Mouse (Mus musculus) urinary bladder, postnatal 4 days (tissue): ENCODE results near the gene Srgap1.

Source experiments
- DNase-seq, 2 experiments: peaks; one replicate each; pipeline ENCODE4 v3.0.0; 2021 to 2022; ENCODE audit warnings: low spot score in 2 of 2

Gene Srgap1

GRCm38 (mm10) chr10:121764469-121765173, 282.5 kb downstream of the Srgap1 start:
- DNase-seq, result no peak

DNA sequence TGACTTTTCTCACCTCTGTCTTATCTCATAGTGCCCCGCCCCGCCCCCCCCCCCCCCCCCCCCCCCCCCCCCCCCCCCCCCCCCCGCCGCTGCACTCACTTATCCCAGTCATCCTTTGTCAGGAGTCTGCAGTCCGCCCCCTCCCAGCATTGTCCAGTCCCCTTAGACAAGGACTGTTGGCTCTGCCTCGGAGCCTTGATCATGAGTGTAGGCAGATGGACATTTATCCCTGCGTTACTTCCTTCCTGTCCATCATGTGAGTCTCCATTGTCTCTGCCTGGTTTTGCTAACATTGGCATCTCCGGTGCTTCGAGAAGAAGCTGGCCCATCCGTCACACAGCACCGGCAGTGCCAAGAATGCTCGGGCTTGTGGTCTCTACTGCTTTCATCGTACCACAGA, 283.9 kb downstream of the Srgap1 start:
- DNase-seq, result no peak

- DNase-seq, result no peak
Observed at GRCm38 (mm10) chr10:121762141-121762540, 285.0 kb downstream of the Srgap1 start.

DNA sequence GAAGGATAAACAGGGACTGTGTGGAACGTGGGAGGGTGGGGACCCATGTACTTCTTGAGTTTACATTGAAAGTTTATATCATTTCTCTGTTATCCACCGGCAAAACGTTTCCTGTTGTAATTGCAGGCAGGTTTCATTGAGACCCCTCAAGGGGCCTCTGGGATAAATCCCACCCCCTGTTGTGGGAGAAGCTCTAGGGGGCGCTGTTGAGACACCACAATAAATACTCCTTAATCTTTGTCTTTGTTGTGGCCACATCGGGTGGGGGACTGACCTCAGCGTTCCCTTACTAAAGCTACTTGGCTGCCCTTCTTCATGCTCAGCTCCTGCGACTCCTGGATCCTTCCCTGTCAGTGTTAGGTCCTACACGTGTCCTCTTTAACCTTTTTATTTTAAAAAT, 288.0 kb downstream of the Srgap1 start:
- DNase-seq, result no peak

DNA sequence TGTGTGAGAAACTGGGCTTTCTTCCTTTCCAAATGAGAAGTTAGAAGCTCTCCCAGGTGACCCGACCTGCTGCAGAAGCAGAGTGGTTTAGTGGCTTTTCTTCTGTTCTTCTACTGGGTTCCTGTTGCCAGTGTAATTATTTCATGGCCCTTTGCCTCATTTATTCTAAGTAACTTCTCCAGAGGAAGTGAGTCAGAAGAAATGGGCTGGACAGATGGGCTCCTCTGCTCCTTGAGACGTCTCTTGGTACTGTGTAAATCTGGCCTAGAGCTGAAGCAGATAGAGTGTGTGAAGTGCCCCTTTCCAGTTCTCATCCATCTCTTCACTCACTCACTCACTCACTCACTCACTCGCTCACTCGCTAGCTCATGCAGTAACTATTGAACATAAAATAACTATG, 290.4 kb downstream of the Srgap1 start:
- no peak for DNase-seq

DNA sequence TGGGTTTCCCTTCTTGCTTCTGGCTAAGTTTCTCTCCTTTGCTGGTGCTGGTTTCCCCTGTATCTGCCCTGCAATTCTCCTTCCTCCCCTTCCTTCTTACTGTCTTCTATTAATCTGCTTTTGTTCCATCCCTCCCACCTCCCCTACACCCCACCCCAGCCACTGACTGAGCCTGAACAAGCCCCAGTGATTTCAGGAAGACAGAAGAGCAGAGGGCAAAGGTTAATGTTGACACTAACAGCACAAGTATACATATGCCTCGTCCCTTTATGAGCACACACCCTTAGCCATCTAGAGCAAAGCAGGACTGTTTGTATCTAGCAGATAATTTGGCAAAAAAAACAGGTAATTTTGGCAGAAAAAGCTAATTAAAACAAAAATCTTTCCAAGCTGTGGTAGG, 291.3 kb downstream of the Srgap1 start:
- no peak for DNase-seq

DNA sequence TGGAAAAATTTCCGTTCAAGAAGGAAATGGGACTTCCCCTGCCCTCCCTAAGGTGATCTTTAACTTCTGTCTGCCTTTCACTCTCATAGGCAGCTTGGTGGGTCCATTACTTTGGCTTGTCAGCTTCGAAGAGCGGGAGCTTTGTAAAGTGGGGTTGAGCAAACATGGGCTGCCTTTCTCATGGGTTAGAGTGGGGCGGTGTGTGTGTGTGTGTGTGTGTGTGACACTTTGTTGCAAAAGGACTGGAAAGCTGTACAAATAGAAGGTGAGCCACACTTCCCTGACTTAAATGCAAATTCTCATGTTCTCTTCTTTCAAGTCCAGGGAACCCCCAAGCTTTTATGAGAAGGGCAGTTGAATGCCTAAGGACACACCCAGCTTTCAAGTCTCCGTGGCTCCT, 292.9 kb downstream of the Srgap1 start:
- no peak for DNase-seq

DNA sequence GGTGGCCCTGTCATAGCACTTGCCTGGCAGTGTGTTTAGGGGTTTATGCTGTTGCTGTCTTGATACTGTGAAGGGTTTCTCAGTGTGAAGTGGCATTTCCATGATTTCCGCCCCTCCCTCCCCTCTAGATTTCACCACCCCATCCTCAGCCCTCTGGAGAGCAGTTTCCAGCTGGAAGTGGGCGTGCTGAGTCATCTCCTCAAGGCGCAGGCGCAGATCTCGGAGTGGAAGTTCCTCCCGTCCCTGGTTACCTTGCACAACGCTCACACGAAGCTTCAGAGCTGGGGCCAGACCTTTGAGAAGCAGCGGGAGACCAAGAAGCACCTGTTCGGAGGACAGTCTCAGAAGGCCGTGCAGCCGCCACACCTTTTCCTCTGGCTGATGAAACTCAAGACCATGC, 296.9 kb downstream of the Srgap1 start:
- no peak for DNase-seq

DNA sequence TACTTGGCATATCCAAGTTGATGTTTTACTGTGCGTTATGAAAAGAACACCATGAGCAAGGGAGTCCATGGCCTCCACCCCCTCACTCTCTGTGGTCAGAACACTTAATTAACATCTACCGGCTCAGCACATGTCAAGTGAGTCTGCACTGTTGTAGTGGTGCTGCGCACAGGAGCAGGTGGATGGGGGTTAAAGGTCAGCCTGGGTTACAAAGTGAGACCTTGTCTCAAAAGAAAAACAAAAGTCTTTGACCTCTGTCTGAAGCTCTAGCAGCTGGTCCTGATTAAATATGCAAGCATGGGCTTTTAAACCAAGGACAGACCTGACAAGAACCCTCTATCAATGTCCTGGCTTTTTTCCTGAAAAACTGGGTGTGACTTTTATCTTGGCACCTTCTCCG, 304.8 kb downstream of the Srgap1 start:
- DNase-seq, result no peak

DNA sequence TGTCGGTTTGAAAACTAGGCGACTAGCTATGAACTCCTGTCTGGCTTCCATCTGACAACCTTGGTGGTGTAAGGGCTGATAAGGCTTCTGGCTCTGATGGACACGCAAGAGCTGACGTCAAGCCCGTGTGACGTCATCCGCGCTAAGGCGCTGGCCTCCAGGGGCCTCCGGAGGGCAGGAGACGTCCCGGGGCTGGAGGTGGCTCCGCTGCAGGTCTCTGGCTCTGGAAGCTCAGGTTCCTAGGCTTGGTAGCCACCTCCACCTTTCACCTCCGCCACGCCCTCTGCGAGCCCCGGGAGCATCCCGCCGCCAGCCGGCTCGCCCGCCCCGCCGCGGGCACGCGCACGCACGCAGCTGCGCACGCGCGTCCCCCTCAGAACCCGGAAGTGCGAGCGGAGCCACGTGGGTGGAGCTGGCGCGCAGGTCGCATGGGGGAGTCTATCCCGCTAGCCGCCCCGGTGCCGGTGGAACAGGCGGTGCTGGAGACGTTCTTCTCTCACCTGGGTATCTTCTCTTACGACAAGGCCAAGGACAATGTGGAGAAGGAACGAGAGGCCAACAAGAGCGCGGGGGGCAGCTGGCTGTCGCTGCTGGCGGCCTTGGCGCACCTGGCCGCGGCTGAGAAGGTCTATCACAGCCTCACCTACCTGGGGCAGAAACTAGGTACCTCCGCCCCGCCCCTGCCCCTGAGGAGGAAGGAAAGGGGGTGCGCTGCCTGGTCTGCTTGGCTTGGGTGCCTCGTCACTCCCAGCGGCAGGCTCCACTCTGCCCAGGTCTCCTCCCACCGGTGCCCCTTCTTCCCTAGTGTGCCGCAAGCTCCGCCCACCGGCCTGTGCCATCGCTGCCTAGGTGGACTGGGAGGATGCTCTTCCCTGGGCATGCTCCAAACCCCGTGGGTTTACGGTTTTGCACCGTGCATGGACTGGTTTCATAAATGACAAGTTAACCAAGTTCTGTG, 307.3 kb downstream of the Srgap1 start, which contains the start of gene BC048403:
BC048403 (plus strand) TSS at position 390 of the 958 bp plus-strand sequence.
- peak; percentile 81 to 86 for DNase-seq

GRCm38 (mm10) chr10:121737256-121737655, 309.9 kb downstream of the Srgap1 start:
- no peak for DNase-seq

DNA sequence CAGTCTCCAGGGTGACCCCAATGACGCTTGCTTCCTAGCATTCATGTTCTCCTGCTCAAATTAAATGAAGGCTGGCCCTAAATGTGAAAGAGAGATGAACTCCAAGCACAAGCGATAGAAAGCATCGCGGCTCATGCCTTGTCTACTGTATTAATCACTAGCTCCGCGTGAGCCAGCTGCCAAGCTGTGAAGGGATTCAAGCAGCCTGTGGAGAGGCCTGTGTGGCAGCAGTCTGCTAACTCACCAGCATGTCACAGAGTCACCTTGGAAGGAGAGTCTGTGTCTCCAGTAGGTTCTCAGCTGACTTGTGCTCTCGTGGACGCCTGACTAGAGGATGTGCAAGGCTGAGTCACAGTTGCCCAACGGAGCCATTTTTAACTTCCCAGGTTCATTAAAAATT, 314.6 kb downstream of the Srgap1 start:
- DNase-seq, result no peak

DNA sequence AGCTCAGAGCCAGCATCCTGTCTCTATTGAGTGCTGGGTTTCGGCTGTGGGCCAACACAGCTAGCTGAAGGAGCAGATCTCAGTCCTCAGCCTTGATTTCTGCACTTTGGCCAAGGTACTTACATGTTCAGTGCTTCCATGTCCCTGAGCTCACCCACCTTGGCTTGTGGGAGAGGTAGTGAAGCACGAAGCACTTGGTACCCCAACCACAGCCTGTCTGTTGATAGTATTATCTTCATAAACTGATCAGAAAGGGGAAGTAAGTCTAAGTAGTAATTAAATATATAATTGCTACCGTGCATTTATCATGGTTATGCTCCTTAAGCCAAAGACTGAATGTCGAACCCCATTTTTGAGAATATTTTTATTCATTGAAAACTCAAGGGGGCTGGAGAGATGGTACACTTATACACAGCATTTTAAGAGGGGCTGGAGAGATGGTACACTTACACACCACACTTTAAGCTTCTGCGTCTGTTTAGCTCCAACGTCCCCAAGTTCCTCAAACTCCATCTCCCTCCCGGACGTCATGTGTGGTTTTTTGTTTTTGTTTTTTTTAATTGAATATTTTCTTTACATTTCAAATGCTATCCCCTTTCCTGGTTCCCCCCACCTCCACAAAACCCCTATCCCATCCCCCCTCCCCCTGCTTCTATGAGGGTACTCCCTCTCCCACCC, 315.9 kb downstream of the Srgap1 start:
- no peak for DNase-seq
